Mouse (Mus musculus) liver, embryonic 15.5 days (tissue): ENCODE measurements around the gene Trmt112. TPM values are rescaled to one million over a fixed set of nuclear protein-coding genes. Genes with fewer than 3 reads are reported as not detected.

Experiments used
- ATAC-seq: fragments of 200-750 bp; cut with Nextera tagmentation; 2 replicates; pipeline ENCODE4 v1.8.0; 2017; ENCODE audit warnings: moderate number of reproducible peaks, mild to moderate bottlenecking, moderate library complexity; ENCODE audit not compliant: insufficient read depth
- H3K27ac ChIP-seq: fragments of 300-500 bp; sonication (generic); replicated peaks from 2 replicates; pipeline ENCODE4 v1.5.1; 2015; ENCODE audit warnings: mild to moderate bottlenecking, inconsistent platforms
- H3K27me3 ChIP-seq: fragments of 300-500 bp; sonication (generic); 2 replicates; pipeline ENCODE4 v1.6.1; 2015; ENCODE audit warnings: mild to moderate bottlenecking, inconsistent platforms
- H3K36me3 ChIP-seq: fragments of 300-500 bp; sonication (generic); replicated peaks from 2 replicates; pipeline ENCODE4 v1.6.1; 2015; ENCODE audit warnings: moderate library complexity, mild to moderate bottlenecking, inconsistent platforms
- H3K4me1 ChIP-seq: fragments of 300-500 bp; sonication (generic); replicated peaks from 2 replicates; pipeline ENCODE4 v1.6.1; 2015; ENCODE audit warnings: inconsistent platforms
- H3K4me2 ChIP-seq: fragments of 300-500 bp; sonication (generic); 2 replicates; pipeline ENCODE4 v1.6.1; 2015; ENCODE audit warnings: moderate library complexity, mild to moderate bottlenecking, inconsistent platforms
- H3K4me3 ChIP-seq: fragments of 300-500 bp; sonication (generic); replicated peaks from 2 replicates; pipeline ENCODE4 v1.5.1; 2015; ENCODE audit warnings: mild to moderate bottlenecking, inconsistent platforms
- H3K9ac ChIP-seq: fragments of 300-500 bp; sonication (generic); 2 replicates; pipeline ENCODE4 v1.6.1; 2015; ENCODE audit warnings: moderate library complexity, mild to moderate bottlenecking, inconsistent platforms
- H3K9me3 ChIP-seq: fragments of 300-500 bp; sonication (generic); replicated peaks from 2 replicates; pipeline ENCODE4 v1.6.1; 2016; ENCODE audit warnings: inconsistent platforms
- WGBS: fragments of 180-500 bp; shearing (Covaris S2); methylation state at CpG from one replicate; pipeline ENCODE4 v1.1.7; 2015; ENCODE audit warnings: mixed read lengths; ENCODE audit not compliant: insufficient replicate concordance; 5-methylcytosine and 5-hydroxymethylcytosine counted together
- microRNA-seq: library from miRNA; unstranded; fragments of <30 nt; microRNA quantifications from one replicate; pipeline ENCODE4, GENCODE M21; 2016
- polyA plus RNA-seq: library from polyadenylated mRNA; unstranded; fragments of >200 nt; fragmentation: Nextera tagmentation; extraction: Ambion mirVana; gene quantifications from 2 replicates; pipeline ENCODE4 v1.2.1, GENCODE M21; 2015

Trmt112 gene
- polyA plus RNA-seq, 1 experiment from 2014 or later, result 67.9 TPM

GRCm38 (mm10) chr19:6951381-6951968, 42.0 kb downstream of the Trmt112 start:
- peaks cover 57% of the 10 kb centered on the region for H3K4me1 ChIP-seq
- peak; percentile 70 for ATAC-seq

DNA sequence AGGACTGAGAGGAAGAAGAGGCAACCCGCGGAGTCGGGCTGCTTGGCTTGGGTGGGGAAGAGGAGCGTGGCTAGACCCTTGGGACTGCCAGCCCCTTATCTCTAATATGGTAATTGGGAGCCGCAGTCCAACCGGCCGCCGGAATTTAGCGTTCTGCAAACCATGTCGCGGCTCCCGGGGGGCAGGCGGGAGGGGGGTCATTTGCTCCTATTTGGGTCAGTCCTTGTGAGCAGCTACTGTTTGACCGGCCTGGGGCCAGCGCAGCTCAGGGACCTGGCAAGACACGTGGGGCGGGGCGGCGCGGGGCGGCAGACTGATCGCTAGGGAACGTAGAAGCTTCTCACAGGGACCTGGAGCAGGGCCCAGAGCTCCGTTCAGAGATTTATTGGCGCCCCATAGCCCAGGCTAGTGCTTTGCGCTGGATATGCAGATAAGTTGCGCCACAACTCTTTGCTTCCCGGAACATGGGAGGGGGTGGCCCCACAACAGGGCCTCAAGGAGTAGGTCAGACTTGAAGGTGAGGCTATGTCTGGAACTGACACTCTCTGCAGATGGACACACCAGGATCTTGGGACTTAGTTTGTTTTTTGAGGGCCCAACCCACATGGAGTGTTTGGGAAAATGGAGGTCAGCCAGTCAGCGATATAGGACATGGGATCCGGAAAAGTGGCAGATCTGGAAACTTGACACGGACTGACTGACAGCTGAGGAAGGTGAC, 42.7 kb downstream of the Trmt112 start:
- Histone ChIP-seq H3K4me3 (peak overlapping the region; percentile 79), H3K27ac (peak overlapping the region; percentile 91), H3K9me3 (no peaks in the 10 kb centered on the region), H3K9ac (peak overlapping the region; percentile 73), H3K36me3 (peaks cover 19% of the 10 kb centered on the region), H3K4me2 (peak overlapping the region; percentile 98), H3K27me3 (no peaks in the 10 kb centered on the region), H3K4me1 (peaks cover 56% of the 10 kb centered on the region)
- peak; percentile 31 for ATAC-seq
- WGBS, result 1% methylated on average over 31 of the region's 31 CpGs

More at GRCm38 (mm10) chr19:6951381-6951968, 42.0 kb downstream of the Trmt112 start:
- peaks cover 17% of the 10 kb centered on the region for H3K36me3 ChIP-seq
- H3K4me3 ChIP-seq, result peak overlapping the region; percentile 79
- H3K9ac ChIP-seq, result peak overlapping the region; percentile 73
- peak overlapping the region; percentile 98 for H3K4me2 ChIP-seq
- no peaks in the 10 kb centered on the region for H3K27me3 ChIP-seq
- under 1% methylated on average over 35 of the region's 35 CpGs for WGBS
- no peaks in the 10 kb centered on the region for H3K9me3 ChIP-seq
- H3K27ac ChIP-seq, result peak overlapping the region; percentile 91

DNA sequence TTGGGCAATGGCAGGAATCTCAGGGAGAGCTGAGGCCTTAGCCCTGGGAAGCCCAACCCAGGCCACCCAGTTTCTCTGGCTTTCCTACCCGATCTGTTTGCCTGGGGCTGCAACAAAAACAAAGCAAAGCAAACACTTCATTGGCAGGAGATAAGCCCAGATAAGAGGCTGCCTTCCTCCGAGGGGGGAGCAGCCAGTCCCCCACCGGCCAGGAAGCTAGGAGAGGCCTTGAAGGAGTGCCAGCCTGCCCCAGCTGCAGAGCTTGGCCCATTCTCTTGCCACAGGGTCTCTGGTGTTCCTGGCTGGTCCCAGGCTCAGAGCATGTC, 43.2 kb downstream of the Trmt112 start:
- no peak for ATAC-seq
- Histone ChIP-seq H3K9ac (peak overlapping the region; percentile 73; the same call in 1 of the 2 replicates), H3K36me3 (peaks cover 24% of the 10 kb centered on the region), H3K4me1 (peaks cover 55% of the 10 kb centered on the region), H3K27me3 (no peaks in the 10 kb centered on the region), H3K4me3 (peak overlapping the region; percentile 79), H3K9me3 (no peaks in the 10 kb centered on the region), H3K27ac (peak overlapping the region; percentile 91), H3K4me2 (peak overlapping the region; percentile 98)
- WGBS, result 3% methylated on average over 3 of the region's 3 CpGs

- 69% methylated on average over 9 of the region's 9 CpGs for WGBS
- Histone ChIP-seq H3K4me1 (peaks cover 49% of the 10 kb centered on the region), H3K27ac (no peak overlapping the region), H3K36me3 (peaks cover 33% of the 10 kb centered on the region), H3K27me3 (no peaks in the 10 kb centered on the region), H3K9me3 (no peaks in the 10 kb centered on the region), H3K9ac (no peak overlapping the region), H3K4me2 (no peak overlapping the region), H3K4me3 (no peak overlapping the region)
- no peak for ATAC-seq
These were observed 44.5 kb downstream of the Trmt112 start for GRCm38 (mm10) chr19:6954046-6954445.

DNA sequence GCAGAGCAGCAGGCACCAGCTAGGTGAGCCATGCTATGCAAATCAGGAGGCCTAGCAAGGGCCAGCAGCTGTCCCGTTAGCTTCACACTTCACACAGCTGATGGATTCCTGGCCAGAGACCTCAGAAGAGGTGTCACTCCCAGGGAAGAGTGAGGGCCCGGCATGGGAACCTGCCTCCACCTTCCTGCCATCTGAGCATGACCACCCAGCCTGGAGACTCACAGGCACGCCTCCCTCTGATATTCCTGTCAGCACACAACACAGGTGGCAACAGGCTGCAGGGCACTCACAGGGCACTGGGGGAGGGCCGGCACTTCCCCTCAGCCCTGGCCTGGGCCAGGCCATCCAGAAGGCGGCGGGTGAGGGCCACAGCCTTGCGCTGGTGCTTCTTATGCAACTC, 45.9 kb downstream of the Trmt112 start:
- Histone ChIP-seq H3K9me3 (no peaks in the 10 kb centered on the region), H3K4me2 (no peak overlapping the region), H3K9ac (no peak overlapping the region), H3K27me3 (no peaks in the 10 kb centered on the region), H3K27ac (no peak overlapping the region), H3K4me3 (no peak overlapping the region), H3K36me3 (peaks cover 33% of the 10 kb centered on the region), H3K4me1 (peaks cover 35% of the 10 kb centered on the region)
- no peak for ATAC-seq
- WGBS, result 67% methylated on average over 7 of the region's 7 CpGs

GRCm38 (mm10) chr19:6956461-6956860, 47.0 kb downstream of the Trmt112 start:
- Histone ChIP-seq H3K9me3 (no peaks in the 10 kb centered on the region), H3K27me3 (no peaks in the 10 kb centered on the region), H3K4me3 (no peak overlapping the region), H3K9ac (no peak overlapping the region), H3K27ac (no peak overlapping the region), H3K4me1 (peaks cover 25% of the 10 kb centered on the region), H3K4me2 (no peak overlapping the region), H3K36me3 (peaks cover 33% of the 10 kb centered on the region)
- no peak for ATAC-seq
- WGBS, result 62% methylated on average over 10 of the region's 10 CpGs

Small RNAs within 50 kb of the gene (microRNA-seq; reads per million reads assigned to microRNA genes)
- gene Mir6990, result 1.3 reads per million

Other genes starting within 250 kb of the Trmt112 start
- 6.3 TPM in 2 replicates for gene Rps6ka4, start 69.1 kb upstream of the Trmt112 start, polyA plus RNA-seq
- gene Ccdc88b, start 51.5 kb upstream of the Trmt112 start, polyA plus RNA-seq, result 2.5 and 2.8 TPM in 2 replicates
- gene Prdx5, start 408 bp downstream of the Trmt112 start, polyA plus RNA-seq, result 144 and 151 TPM in 2 replicates
- gene Esrra, start 12.1 kb downstream of the Trmt112 start, polyA plus RNA-seq, result 3.8 and 4.9 TPM in 2 replicates
- 0.24 and 0.59 TPM in 2 replicates for gene Catsperz, start 15.7 kb downstream of the Trmt112 start, polyA plus RNA-seq
- gene Kcnk4, start 24.8 kb downstream of the Trmt112 start, polyA plus RNA-seq, result 0.08 TPM in 1 of 2 replicates, not detected in the other
- gene Bad, start 32.2 kb downstream of the Trmt112 start, polyA plus RNA-seq, result 25.5 and 26.1 TPM in 2 replicates
- gene Gpr137, start 32.8 kb downstream of the Trmt112 start, polyA plus RNA-seq, result 7.4 TPM in 2 replicates
- gene Ppp1r14b, start 65.3 kb downstream of the Trmt112 start, polyA plus RNA-seq, result 51.4 and 55.8 TPM in 2 replicates
- gene Plcb3, start 66.8 kb downstream of the Trmt112 start, polyA plus RNA-seq, result 5.9 and 6.8 TPM in 2 replicates
- gene Fkbp2, start 70.8 kb downstream of the Trmt112 start, polyA plus RNA-seq, result 88.3 and 101 TPM in 2 replicates
- 15.5 and 15.6 TPM in 2 replicates for gene Vegfb, start 78.0 kb downstream of the Trmt112 start, polyA plus RNA-seq
- 10.2 and 10.9 TPM in 2 replicates for gene Dnajc4, start 82.9 kb downstream of the Trmt112 start, polyA plus RNA-seq
- 9.5 and 10.4 TPM in 2 replicates for gene Nudt22, start 86.4 kb downstream of the Trmt112 start, polyA plus RNA-seq
- gene Trpt1, start 86.4 kb downstream of the Trmt112 start, polyA plus RNA-seq, result 1.6 and 2.3 TPM in 2 replicates
- 105 and 118 TPM in 2 replicates for gene Fermt3, start 109.8 kb downstream of the Trmt112 start, polyA plus RNA-seq
- gene Stip1, start 130.3 kb downstream of the Trmt112 start, polyA plus RNA-seq, result 116 and 121 TPM in 2 replicates
- 5.6 and 6.2 TPM in 2 replicates for gene Macrod1, start 147.1 kb downstream of the Trmt112 start, polyA plus RNA-seq
- 0.17 TPM in 2 replicates for gene Flrt1, start 196.0 kb downstream of the Trmt112 start, polyA plus RNA-seq